Mouse (Mus musculus): Measurements from ENCODE around the gene Sh3pxd2a. TPM values are rescaled to one million over a fixed set of nuclear protein-coding genes. Genes with fewer than 3 reads are reported as not detected.
A peak's percentile ranks its signal among the peaks of the same experiment; 100 is the strongest.

Sh3pxd2a gene
- polyA plus RNA-seq, 1 experiment: 119 TPM

DNA sequence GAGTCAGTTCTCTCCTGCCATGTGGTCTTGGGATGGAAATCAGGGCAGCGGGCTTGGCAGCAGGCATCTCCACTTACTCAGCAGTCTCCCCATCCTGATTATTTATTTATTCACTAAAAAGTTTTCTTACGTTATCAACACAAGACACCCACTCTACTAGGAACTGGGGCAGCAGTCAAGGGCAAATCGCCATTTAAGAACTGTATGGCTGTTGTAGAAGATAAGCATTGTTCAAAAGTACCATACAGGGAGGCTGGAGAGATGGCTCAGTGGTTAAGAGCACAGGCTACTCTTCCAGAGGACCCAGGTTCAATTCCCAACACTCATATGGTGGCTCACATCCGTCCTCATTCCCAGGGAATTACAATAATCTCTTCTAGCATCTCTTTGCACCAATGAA lies 7.6 kb upstream of the Sh3pxd2a start:
- Histone ChIP-seq H3K4me3 (ENCODE audit: insufficient read depth, low read depth, low read length) (no peak overlapping the region), H3K27ac (replicated peaks; ENCODE audit: low read depth, low read length) (no peak overlapping the region), H3K4me1 (ENCODE audit: control insufficient read depth, insufficient read depth, insufficient read length, low read length) (no peaks in the 10 kb centered on the region)

DNA sequence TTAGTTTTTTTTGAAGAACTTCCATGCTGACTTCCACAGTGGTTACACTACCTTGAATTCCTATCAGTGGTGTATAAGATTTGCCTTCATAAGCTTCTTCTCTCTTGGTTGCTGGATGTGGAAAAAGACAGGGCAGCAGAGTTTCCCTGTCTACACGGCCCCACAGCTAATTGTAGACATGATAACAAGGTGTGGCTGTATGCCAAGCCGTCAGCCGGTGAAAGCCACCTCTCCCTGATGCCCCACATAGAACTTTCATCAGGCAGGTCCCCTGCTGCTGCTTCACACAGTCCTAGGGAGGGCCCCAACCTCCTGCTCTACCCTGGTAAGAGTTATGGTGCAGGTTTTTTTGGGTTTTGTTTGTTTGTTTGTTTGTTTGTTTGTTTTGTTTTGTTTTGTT lies 4.5 kb upstream of the Sh3pxd2a start:
- no peak overlapping the region for H3K27ac ChIP-seq (replicated peaks; ENCODE audit: low read depth, low read length)
- H3K4me3 ChIP-seq (ENCODE audit: insufficient read depth, low read depth, low read length): no peak overlapping the region
- no peaks in the 10 kb centered on the region for H3K4me1 ChIP-seq (ENCODE audit: control insufficient read depth, insufficient read depth, insufficient read length, low read length)

DNA sequence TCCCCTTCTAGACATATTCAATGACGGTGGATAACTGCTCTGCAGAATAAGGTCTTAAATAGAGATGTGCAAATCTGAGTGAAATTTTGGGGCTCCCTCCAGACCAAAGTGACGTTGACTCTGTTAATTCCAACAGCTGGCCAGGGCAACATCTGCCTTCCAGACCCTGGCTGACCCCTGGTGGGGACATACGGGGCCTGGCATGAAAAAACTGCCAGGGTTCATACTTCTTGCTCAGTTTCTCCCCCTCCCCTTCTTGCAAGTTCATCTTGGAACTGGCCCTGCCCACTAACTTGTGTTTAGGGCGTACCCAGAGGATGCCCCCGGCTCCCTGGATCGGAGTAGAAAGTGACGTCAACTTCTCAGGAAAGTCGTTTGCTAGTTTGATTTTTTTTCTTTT lies 2.6 kb upstream of the Sh3pxd2a start:
- no peak overlapping the region for H3K27ac ChIP-seq (replicated peaks; ENCODE audit: low read depth, low read length)
- no peaks in the 10 kb centered on the region for H3K4me1 ChIP-seq (ENCODE audit: control insufficient read depth, insufficient read depth, insufficient read length, low read length)
- H3K4me3 ChIP-seq (ENCODE audit: insufficient read depth, low read depth, low read length): no peak overlapping the region

DNA sequence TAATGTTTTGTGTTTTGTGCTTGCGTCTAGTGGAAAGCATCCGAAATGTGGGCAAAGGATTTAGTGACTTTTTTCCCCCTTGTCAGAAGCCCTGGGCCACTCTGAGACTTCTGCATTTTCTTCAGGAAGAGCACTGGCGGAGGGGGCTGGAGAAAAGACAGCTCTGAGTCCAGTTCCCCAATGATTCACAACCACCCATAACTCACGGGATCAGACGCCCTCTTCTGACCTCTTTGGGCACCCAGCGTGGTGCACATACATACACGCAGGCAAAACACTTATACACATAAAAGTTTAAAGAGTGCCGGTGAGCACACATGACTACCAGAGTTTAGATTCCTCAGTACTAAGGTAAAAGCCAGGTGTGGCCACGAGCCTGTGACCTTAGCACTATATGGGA lies 1.3 kb upstream of the Sh3pxd2a start:
- Histone ChIP-seq H3K27ac (replicated peaks; ENCODE audit: low read depth, low read length) (no peak overlapping the region), H3K4me1 (ENCODE audit: control insufficient read depth, insufficient read depth, insufficient read length, low read length) (peaks cover 10% of the 10 kb centered on the region), H3K4me3 (ENCODE audit: insufficient read depth, low read depth, low read length) (no peak overlapping the region)

DNA sequence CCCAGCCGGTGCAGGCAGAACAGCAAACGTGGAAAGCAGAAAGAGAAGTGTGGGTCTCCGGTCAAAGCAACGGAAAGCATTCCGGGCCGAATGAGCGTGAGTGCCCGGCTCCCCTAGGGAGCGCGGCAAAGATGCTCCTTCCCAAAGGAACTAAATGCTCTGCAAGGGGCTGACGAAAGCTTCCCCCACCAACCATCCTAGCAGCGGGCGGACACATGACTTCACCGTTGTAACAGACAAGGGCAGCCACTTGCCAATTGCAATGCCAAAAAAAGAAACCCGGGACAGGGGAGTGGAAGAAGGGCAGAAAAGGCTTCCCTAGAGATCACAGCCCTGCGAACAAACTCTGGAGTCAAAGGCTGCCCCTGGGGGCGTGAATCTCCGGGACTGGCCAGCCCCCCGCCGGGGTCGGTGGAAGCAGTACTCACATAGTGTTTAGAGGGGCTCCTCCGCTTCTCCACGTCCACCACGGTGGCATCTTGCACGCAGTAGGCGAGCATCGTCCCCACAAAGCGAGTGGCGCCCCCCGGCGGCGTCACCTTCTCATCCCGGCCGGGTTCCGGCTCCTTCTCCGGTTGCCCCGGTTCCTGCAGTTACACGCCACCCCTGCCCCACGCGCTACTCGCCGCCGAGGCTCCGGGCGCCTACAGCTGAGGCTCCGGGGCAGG lies 431 bp downstream of the Sh3pxd2a start:
- Histone ChIP-seq H3K4me1 (ENCODE audit: control insufficient read depth, insufficient read depth, insufficient read length, low read length) (peaks cover 24% of the 10 kb centered on the region), H3K4me3 (ENCODE audit: insufficient read depth, low read depth, low read length) (peak overlapping the region; percentile 68), H3K27ac (replicated peaks; ENCODE audit: low read depth, low read length) (peak overlapping the region; percentile 64)

DNA sequence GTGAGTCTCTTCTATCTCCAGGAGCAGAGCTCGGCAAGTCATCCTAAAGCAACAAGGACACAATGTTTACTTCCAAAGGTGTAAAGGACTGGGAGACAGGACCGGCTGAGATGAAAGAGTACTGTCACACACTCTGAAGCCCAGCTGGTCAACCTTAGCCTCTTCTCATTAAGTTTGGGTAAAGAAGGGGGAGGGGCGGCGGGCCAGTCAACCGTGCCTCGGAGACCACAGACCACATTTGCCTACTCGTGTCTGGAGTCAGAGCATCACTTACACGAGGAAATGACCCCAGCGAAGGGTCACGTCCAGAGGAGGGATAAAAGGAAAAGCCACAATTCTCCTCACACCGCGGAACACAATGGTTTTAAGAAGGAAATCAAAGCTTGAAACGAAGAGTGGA lies 995 bp downstream of the Sh3pxd2a start:
- Histone ChIP-seq H3K4me3 (ENCODE audit: insufficient read depth, low read depth, low read length) (peak overlapping the region; percentile 68), H3K27ac (replicated peaks; ENCODE audit: low read depth, low read length) (peak overlapping the region; percentile 64), H3K4me1 (ENCODE audit: control insufficient read depth, insufficient read depth, insufficient read length, low read length) (peaks cover 27% of the 10 kb centered on the region)

DNA sequence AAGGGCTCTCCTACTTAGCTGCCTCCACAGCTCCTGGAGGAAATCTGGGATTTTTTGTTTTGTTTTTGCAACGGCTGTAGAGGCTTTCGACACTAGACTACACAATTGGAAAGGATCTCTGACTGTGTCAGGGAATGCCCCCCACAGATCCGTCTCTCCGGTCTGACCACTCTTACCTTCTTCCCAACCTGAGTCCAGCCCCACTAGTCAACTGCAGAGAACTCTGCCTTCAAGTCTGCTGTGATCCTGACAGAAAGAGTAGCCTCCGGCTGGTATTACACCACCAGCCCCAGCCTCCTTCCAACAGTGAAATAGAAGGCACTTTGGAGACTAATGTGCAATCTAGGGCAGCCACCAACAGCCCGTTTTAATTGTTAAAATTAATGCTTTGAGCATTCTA lies 1.5 kb downstream of the Sh3pxd2a start:
- peaks cover 32% of the 10 kb centered on the region for H3K4me1 ChIP-seq (ENCODE audit: control insufficient read depth, insufficient read depth, insufficient read length, low read length)
- peak overlapping the region; percentile 68 for H3K4me3 ChIP-seq (ENCODE audit: insufficient read depth, low read depth, low read length)
- peak overlapping the region; percentile 64; the same call in 1 of the 2 replicates for H3K27ac ChIP-seq (replicated peaks; ENCODE audit: low read depth, low read length)

DNA sequence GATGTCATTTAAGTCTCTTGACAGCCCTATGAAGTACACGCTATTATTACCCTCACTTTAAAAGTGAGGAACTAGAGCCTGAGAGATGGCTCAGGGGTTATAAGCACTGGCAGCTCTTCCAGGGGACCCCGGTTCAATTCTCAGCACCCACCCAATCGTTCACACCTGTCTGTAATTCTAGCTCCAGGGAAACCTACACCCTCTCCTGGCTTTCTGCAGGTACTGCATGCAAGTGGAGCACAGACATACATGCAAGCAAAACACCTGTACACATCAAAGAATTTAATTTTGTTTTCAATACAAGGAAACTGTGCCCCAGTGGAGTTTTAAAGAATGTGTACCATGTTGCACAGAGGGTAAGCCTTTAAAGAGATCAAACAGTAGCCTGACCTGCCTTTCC lies 2.4 kb downstream of the Sh3pxd2a start:
- H3K4me1 ChIP-seq (ENCODE audit: control insufficient read depth, insufficient read depth, insufficient read length, low read length): peaks cover 39% of the 10 kb centered on the region
- H3K27ac ChIP-seq (replicated peaks; ENCODE audit: low read depth, low read length): 0 out of 2 replicates have a peak overlapping the region, but pooled peaks have one; percentile 13
- H3K4me3 ChIP-seq (ENCODE audit: insufficient read depth, low read depth, low read length): no peak overlapping the region

DNA sequence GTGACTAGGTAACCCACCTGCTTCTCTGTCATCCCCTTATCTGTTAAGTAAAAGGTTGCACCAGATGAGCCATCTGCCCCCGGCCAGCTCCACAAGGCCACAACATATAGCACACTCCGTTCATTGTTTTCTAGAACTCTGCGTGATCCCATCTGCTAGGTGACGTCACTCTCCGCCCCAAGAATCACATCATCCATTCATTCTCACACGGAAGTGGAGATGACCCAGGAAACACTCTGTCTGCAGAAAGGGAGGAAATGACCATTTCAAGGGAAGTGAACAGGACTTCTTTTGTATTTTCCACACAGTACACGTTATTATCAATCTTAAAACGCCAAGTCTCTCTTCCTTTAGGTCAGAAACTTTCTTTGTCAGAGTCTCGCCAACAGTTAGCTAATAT lies 2.8 kb downstream of the Sh3pxd2a start:
- H3K27ac ChIP-seq (replicated peaks; ENCODE audit: low read depth, low read length): peak overlapping the region; percentile 57
- no peak overlapping the region for H3K4me3 ChIP-seq (ENCODE audit: insufficient read depth, low read depth, low read length)
- peaks cover 39% of the 10 kb centered on the region for H3K4me1 ChIP-seq (ENCODE audit: control insufficient read depth, insufficient read depth, insufficient read length, low read length)

DNA sequence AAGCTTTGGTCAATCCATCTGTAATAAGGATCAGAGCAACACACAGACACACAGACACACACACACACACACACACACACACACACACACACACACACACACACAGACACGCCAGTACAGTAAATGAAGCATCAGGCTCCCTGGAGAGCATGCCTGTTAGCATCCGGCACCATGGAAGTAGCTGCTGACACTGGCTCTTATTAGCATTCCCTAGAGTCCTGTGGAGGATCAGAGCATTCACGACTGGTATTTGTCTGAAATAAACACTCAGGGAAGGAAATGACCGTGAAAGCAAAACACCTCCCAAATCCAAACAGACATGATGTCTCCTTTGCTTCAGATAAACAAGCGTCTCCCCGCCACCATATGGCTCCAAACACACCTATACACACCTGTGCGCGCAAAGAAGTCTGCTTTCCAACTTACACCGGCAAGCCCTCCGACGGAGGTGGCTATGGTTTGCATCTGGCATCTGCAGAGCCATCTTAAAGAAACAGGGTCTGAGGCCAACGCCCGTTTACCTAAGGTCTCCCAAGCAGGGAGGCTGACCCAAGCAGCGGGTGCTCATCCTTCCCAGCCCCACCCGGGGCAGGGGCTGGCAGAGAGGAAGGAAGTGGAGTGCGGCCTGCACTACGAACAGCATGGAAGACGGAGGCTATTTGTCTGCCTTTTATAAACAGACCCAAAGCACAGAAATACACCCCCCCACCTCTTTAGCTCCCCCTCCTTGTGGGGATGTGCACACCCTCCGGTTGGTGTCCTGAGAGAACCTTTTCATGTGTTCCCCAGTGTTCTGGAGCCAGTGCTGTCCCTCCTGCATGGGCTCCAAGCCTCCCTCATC lies 3.9 kb downstream of the Sh3pxd2a start:
- Histone ChIP-seq H3K27ac (replicated peaks; ENCODE audit: low read depth, low read length) (peak overlapping the region; percentile 96), H3K4me1 (ENCODE audit: control insufficient read depth, insufficient read depth, insufficient read length, low read length) (peaks cover 45% of the 10 kb centered on the region)

DNA sequence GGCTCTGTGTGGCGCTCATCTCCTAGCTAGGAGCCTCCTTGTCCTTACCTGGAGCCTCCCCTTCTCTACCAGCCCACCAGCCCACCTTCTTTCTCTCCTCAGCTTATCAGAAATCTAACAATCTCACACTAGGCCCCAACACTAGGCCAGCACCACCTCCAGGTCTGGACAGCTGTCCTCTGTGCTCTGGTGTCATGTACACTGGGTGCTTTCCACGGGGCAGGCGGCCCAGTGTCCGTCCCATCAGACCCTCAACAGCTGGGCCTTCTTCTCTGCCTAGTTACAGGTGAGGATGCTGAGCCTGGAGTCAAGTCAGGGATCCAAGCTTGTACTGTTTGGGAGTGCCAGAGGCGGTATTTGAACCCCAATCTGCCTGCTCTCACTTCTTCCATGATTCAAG lies 5.0 kb downstream of the Sh3pxd2a start:
- peak overlapping the region; percentile 96 for H3K27ac ChIP-seq (replicated peaks; ENCODE audit: low read depth, low read length)
- H3K4me1 ChIP-seq (ENCODE audit: control insufficient read depth, insufficient read depth, insufficient read length, low read length): peaks cover 57% of the 10 kb centered on the region
- H3K4me3 ChIP-seq (ENCODE audit: insufficient read depth, low read depth, low read length): no peak overlapping the region

More for the DNA sequence above, 3.9 kb downstream of the Sh3pxd2a start:
- peak overlapping the region; percentile 5; the same call in 1 of the 2 replicates for H3K4me3 ChIP-seq (ENCODE audit: insufficient read depth, low read depth, low read length)

DNA sequence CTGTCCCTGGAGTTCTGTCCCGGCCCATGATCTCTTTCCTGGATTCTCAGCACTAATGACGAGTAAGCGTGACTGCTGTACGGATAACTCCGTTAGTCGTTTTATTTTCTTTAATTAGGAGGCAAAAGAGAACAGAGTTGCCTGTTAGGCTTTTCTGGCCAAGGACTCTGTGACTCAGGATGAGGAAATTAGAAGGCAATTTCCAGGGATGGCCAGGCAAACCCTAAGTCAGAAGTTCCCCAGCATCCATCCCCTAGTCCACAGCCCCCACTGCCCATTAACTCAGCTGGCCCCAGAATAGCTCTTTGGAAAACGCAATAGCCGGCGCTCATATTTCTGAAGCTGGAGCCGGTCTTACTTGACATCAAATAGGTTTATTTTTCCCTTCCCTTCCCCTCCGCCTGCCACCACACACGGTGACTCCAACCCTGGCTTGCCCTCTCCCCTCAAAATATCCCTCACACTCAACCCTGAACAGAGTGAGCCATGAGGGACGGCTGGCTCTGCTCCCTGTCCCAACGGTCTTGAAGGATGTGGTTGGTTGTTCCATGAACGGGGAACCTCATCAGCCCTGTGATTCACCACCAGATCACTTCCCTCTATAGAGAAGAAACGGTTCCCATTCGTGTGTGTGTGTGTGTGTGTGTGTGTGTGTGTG lies 5.6 kb downstream of the Sh3pxd2a start:
- peak overlapping the region; percentile 96 for H3K27ac ChIP-seq (replicated peaks; ENCODE audit: low read depth, low read length)
- no peak overlapping the region for H3K4me3 ChIP-seq (ENCODE audit: insufficient read depth, low read depth, low read length)
- peaks cover 62% of the 10 kb centered on the region for H3K4me1 ChIP-seq (ENCODE audit: control insufficient read depth, insufficient read depth, insufficient read length, low read length)

DNA sequence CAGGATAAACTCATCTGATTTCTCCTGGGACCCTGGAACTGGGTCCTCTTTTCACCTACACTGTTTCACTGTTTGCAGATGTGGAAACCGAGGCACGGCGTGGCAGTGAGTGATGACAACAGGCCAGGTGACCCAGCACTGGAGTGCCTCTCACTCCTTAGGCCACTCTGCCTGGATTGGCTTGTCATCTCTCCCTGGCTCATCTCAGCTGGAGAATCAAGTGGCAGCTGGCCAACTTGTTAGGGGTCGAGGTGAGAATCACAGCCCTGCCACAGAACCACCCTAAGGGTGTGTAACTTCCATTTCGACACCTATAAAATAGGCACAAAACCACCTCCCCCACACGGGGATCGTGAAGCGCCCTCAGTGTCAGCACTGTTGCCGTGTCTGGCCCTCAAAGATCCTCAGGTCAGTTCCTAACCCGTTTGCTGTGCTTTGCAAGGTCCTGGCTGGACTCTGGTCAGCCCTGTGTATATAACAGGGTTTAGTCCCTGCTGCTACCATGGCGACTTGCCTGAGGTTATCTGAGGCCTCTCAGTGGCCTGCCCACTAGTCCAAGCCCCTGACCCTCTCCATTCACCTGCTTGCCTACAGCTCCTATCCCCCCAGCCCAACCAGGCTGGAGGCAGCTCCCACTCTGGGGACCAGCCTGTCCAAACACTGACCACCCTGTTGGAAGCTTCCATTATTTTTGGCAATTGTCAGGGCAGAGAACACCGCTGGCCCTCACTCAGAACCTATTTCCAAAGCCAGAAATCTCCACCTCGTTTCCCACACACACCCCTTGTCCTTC lies 6.3 kb downstream of the Sh3pxd2a start:
- Histone ChIP-seq H3K4me3 (ENCODE audit: insufficient read depth, low read depth, low read length) (no peak overlapping the region), H3K27ac (replicated peaks; ENCODE audit: low read depth, low read length) (peak overlapping the region; percentile 96), H3K4me1 (ENCODE audit: control insufficient read depth, insufficient read depth, insufficient read length, low read length) (peaks cover 68% of the 10 kb centered on the region)

DNA sequence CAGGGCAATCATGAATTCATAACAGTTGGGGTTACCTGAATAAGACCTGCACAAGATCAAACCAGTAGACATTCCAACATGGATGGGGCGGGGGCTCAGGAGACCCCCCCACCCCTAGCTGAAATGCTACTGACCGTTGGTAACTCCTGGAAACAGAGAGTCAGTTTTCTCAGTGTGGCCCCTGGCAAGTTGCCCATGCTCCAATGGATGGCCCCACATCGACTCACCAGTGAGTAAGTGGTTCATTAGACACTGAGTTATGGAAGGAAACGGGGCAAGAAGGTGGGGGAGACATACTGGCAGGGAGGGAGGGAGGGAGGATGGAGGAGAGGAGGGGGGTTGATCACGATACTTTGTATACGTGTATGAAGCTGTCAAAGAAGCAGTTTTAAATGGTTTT lies 8.2 kb downstream of the Sh3pxd2a start:
- peak overlapping the region; percentile 36; the same call in 1 of the 2 replicates for H3K27ac ChIP-seq (replicated peaks; ENCODE audit: low read depth, low read length)
- H3K4me3 ChIP-seq (ENCODE audit: insufficient read depth, low read depth, low read length): no peak overlapping the region
- peaks cover 72% of the 10 kb centered on the region for H3K4me1 ChIP-seq (ENCODE audit: control insufficient read depth, insufficient read depth, insufficient read length, low read length)

Data from brown adipose tissue, adult 24 weeks (tissue).